Mouse (Mus musculus) activated CD4-positive, CD25-positive, alpha-beta regulatory T cell, adult 9 weeks (primary cell): Measurements from ENCODE around the gene Gm15737. TPM values are rescaled to one million over a fixed set of nuclear protein-coding genes. Genes with fewer than 3 reads are reported as not detected.

Source experiments
- polyA plus RNA-seq: library from polyadenylated mRNA; unstranded; fragments of 100-300 nt; shearing (Covaris generic); gene quantifications from one replicate; pipeline ENCODE4 v1.2.1, GENCODE M21; 2017

The Gm15737 gene
- not detected for polyA plus RNA-seq

DNA sequence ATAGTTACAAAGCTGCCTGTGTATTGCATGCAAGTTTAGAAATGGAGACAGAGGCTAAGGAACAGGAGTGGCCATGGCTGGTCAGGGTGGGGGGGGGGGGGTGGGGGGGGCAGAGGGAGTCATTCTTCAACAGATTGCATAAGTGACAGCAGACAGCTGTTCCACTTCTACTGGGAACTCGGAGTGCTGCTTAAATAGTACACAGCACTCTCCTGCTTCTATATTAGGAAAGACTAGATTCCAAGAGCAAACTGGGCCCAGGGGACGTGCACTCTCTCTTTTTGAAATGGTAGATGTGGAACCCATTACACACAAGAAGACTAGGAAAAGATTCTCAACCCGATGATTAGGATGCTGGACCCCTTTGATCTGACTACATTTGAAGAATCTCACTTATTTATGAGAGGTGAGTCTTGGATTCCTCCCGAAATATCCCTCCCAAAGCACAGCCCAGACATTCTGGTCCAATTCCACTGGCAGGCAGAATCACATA lies at the start of gene Gm15737:
TSS of gene Gm15737 (plus strand) at position 269 of the 493 bp plus-strand sequence.

Other genes starting within 250 kb of the Gm15737 start
- gene Prickle2, start 163.2 kb upstream of the Gm15737 start, polyA plus RNA-seq: not detected
- gene A730049H05Rik, start 52.9 kb upstream of the Gm15737 start, polyA plus RNA-seq: not detected
- gene Adamts9, start 74.1 kb downstream of the Gm15737 start, polyA plus RNA-seq: 0.11 TPM